Mouse (Mus musculus) hindbrain, embryonic 11.5 days (tissue): ENCODE results near the gene Mrpl54. TPM values are rescaled to one million over a fixed set of nuclear protein-coding genes. Genes with fewer than 3 reads are reported as not detected.

Experiments
- ATAC-seq: fragments of 200-750 bp; cut with Nextera tagmentation; 2 replicates; pipeline ENCODE4 v1.8.0; 2017; ENCODE audit warnings: mild to moderate bottlenecking, moderate TSS enrichment, moderate library complexity; ENCODE audit not compliant: low FRiP score
- DNase-seq: peaks from one replicate; pipeline ENCODE4 v3.0.0-alpha.2; 2015; ENCODE audit warnings: low spot score
- H3K27ac ChIP-seq: fragments of 300-500 bp; sonication (generic); 2 replicates; pipeline ENCODE4 v1.5.1; 2014; ENCODE audit warnings: mild to moderate bottlenecking, low read depth, low read length
- H3K27me3 ChIP-seq: fragments of 300-500 bp; sonication (generic); 2 replicates; pipeline ENCODE4 v1.6.1; 2014; ENCODE audit warnings: mild to moderate bottlenecking, low read length, moderate library complexity, mixed read lengths; ENCODE audit not compliant: control insufficient read depth, insufficient read depth
- H3K36me3 ChIP-seq: fragments of 300-500 bp; sonication (generic); 2 replicates; pipeline ENCODE4 v1.6.1; 2014; ENCODE audit warnings: mild to moderate bottlenecking, low read length, moderate library complexity, mixed read lengths; ENCODE audit not compliant: control insufficient read depth, insufficient read depth
- H3K4me1 ChIP-seq: fragments of 300-500 bp; sonication (generic); replicated peaks from 2 replicates; pipeline ENCODE4 v1.6.1; 2014; ENCODE audit warnings: low read length, mixed read lengths; ENCODE audit not compliant: control insufficient read depth, insufficient read depth
- H3K4me2 ChIP-seq: fragments of 300-500 bp; sonication (generic); replicated peaks from 2 replicates; pipeline ENCODE4 v1.6.1; 2014; ENCODE audit warnings: mild to moderate bottlenecking, low read depth, low read length
- H3K4me3 ChIP-seq: fragments of 300-500 bp; sonication (generic); 2 replicates; pipeline ENCODE4 v1.5.1; 2014; ENCODE audit warnings: low read depth, low read length
- H3K9ac ChIP-seq: fragments of 300-500 bp; sonication (generic); 2 replicates; pipeline ENCODE4 v1.6.1; 2014; ENCODE audit warnings: low read depth, low read length
- H3K9me3 ChIP-seq: fragments of 300-500 bp; sonication (generic); 2 replicates; pipeline ENCODE4 v1.6.1; 2016; ENCODE audit warnings: low read length; ENCODE audit not compliant: control insufficient read depth
- WGBS: fragments of 180-500 bp; shearing (Covaris S2); extraction: QIAGEN DNeasy Blood & Tissue Kit; methylation state at CpG from one replicate; pipeline ENCODE4 v1.1.7; 2014; 5-methylcytosine and 5-hydroxymethylcytosine counted together
- polyA plus RNA-seq: library from polyadenylated mRNA; unstranded; fragments of >200 nt; fragmentation: Nextera tagmentation; extraction: Ambion mirVana; gene quantifications from 2 replicates; pipeline ENCODE4 v1.2.1, GENCODE M21; 2014

Gene Mrpl54
- polyA plus RNA-seq, 1 experiment from 2014 or later: 182 TPM

GRCm38 (mm10) chr10:81244146-81244545 is 22.6 kb downstream of the Mrpl54 start:
- 73% methylated on average over 4 of the region's 4 CpGs for WGBS
- no peak overlapping the region for H3K4me2 ChIP-seq
- DNase-seq: no peak
- no peak overlapping the region for H3K4me3 ChIP-seq
- no peaks in the 10 kb centered on the region for H3K9me3 ChIP-seq
- ATAC-seq: no peak
- peaks cover 10% of the 10 kb centered on the region for H3K27me3 ChIP-seq
- no peak overlapping the region for H3K27ac ChIP-seq
- H3K4me1 ChIP-seq: 0 out of 2 replicates have a peak, but pooled peaks cover 5% of the 10 kb centered on the region
- H3K36me3 ChIP-seq: no peaks in the 10 kb centered on the region
- no peak overlapping the region for H3K9ac ChIP-seq

- Histone ChIP-seq H3K9ac (no peak overlapping the region), H3K27me3 (peaks cover 11% of the 10 kb centered on the region), H3K4me1 (0 out of 2 replicates have a peak, but pooled peaks cover 5% of the 10 kb centered on the region), H3K36me3 (no peaks in the 10 kb centered on the region), H3K4me3 (no peak overlapping the region), H3K4me2 (no peak overlapping the region), H3K27ac (no peak overlapping the region), H3K9me3 (no peaks in the 10 kb centered on the region)
- no peak for ATAC-seq
- DNase-seq: no peak
- 91% methylated on average over 16 of the region's 16 CpGs for WGBS
Measured at GRCm38 (mm10) chr10:81242021-81242420, 24.7 kb downstream of the Mrpl54 start.

GRCm38 (mm10) chr10:81240876-81241275 is 25.9 kb downstream of the Mrpl54 start:
- 18% methylated on average over 13 of the region's 13 CpGs for WGBS
- ATAC-seq: no peak

GRCm38 (mm10) chr10:81238618-81239017 is 28.1 kb downstream of the Mrpl54 start:
- 78% methylated on average over 2 of the region's 2 CpGs for WGBS
- Histone ChIP-seq H3K4me3 (no peak overlapping the region), H3K27me3 (peaks cover 11% of the 10 kb centered on the region), H3K4me2 (no peak overlapping the region), H3K9ac (no peak overlapping the region), H3K27ac (no peak overlapping the region), H3K9me3 (no peaks in the 10 kb centered on the region), H3K4me1 (0 out of 2 replicates have a peak, but pooled peaks cover 5% of the 10 kb centered on the region), H3K36me3 (no peaks in the 10 kb centered on the region)
- DNase-seq (no peak), ATAC-seq (no peak)

More at GRCm38 (mm10) chr10:81240876-81241275, 25.9 kb downstream of the Mrpl54 start:
- DNase-seq: peak; percentile 86
- Histone ChIP-seq H3K4me2 (no peak overlapping the region), H3K4me1 (0 out of 2 replicates have a peak, but pooled peaks cover 5% of the 10 kb centered on the region), H3K36me3 (no peaks in the 10 kb centered on the region), H3K4me3 (no peak overlapping the region), H3K9me3 (no peaks in the 10 kb centered on the region), H3K27me3 (peaks cover 11% of the 10 kb centered on the region), H3K9ac (no peak overlapping the region), H3K27ac (no peak overlapping the region)

GRCm38 (mm10) chr10:81236471-81237268 is 30.1 kb downstream of the Mrpl54 start:
- peaks cover 8% of the 10 kb centered on the region; the same call in 1 of the 2 replicates for H3K4me1 ChIP-seq
- no peak overlapping the region for H3K4me2 ChIP-seq
- H3K4me3 ChIP-seq: no peak overlapping the region
- no peak overlapping the region for H3K27ac ChIP-seq
- no peak overlapping the region for H3K9ac ChIP-seq
- H3K27me3 ChIP-seq: peaks cover 10% of the 10 kb centered on the region
- H3K36me3 ChIP-seq: no peaks in the 10 kb centered on the region
- no peaks in the 10 kb centered on the region for H3K9me3 ChIP-seq
- WGBS: 85% methylated on average over 12 of the region's 12 CpGs
- ATAC-seq: no peak
- no peak for DNase-seq

- H3K4me2 ChIP-seq: no peak overlapping the region
- H3K9ac ChIP-seq: no peak overlapping the region
- 71% methylated on average over 6 of the region's 6 CpGs for WGBS
- no peaks in the 10 kb centered on the region for H3K36me3 ChIP-seq
- no peak overlapping the region for H3K27ac ChIP-seq
- H3K9me3 ChIP-seq: no peaks in the 10 kb centered on the region
- H3K4me1 ChIP-seq: peaks cover 3% of the 10 kb centered on the region; the same call in 1 of the 2 replicates
- ATAC-seq: no peak
- no peak for DNase-seq
- H3K27me3 ChIP-seq: peaks cover 10% of the 10 kb centered on the region
- no peak overlapping the region for H3K4me3 ChIP-seq
Measured at GRCm38 (mm10) chr10:81234206-81234605, 32.5 kb downstream of the Mrpl54 start.

- WGBS: 0% methylated on average over 12 of the region's 28 CpGs
Measured at GRCm38 (mm10) chr10:81233226-81233585, 33.5 kb downstream of the Mrpl54 start.

GRCm38 (mm10) chr10:81232580-81233225 is 34.0 kb downstream of the Mrpl54 start, which contains the start of gene Zfr2:
Gene Zfr2, plus strand, starts transcription at chr10:81233155.
- ATAC-seq (peak; percentile 74), DNase-seq (peak; percentile 86)
- Histone ChIP-seq H3K4me2 (peak within 1 kb of the TSS; percentile 70), H3K4me3 (peak within 1 kb of the TSS; percentile 77), H3K36me3 (no peaks in the 10 kb centered on the region), H3K27me3 (peaks cover 13% of the 10 kb centered on the region), H3K9me3 (no peaks in the 10 kb centered on the region), H3K4me1 (peaks cover 3% of the 10 kb centered on the region; the same call in 1 of the 2 replicates), H3K27ac (no peak within 1 kb of the TSS), H3K9ac (peak within 1 kb of the TSS; percentile 75)
- 6% methylated on average over 29 of the region's 29 CpGs for WGBS

More at GRCm38 (mm10) chr10:81233226-81233585, 33.5 kb downstream of the Mrpl54 start:
- DNase-seq (no peak), ATAC-seq (peak; percentile 63)
- peak overlapping the region; percentile 77 for H3K4me3 ChIP-seq
- peak overlapping the region; percentile 75 for H3K9ac ChIP-seq
- H3K4me1 ChIP-seq: peaks cover 3% of the 10 kb centered on the region; the same call in 1 of the 2 replicates
- no peaks in the 10 kb centered on the region for H3K9me3 ChIP-seq
- H3K36me3 ChIP-seq: no peaks in the 10 kb centered on the region
- H3K27ac ChIP-seq: no peak overlapping the region
- peak overlapping the region; percentile 70 for H3K4me2 ChIP-seq
- H3K27me3 ChIP-seq: peaks cover 13% of the 10 kb centered on the region
